Mouse (Mus musculus): Measurements from ENCODE around the gene Ehd4. TPM values are rescaled to one million over a fixed set of nuclear protein-coding genes. Genes with fewer than 3 reads are reported as not detected.

Ehd4 gene
- total and polyA plus RNA-seq, 2 experiments = 2.9 to 7.4 TPM

DNA sequence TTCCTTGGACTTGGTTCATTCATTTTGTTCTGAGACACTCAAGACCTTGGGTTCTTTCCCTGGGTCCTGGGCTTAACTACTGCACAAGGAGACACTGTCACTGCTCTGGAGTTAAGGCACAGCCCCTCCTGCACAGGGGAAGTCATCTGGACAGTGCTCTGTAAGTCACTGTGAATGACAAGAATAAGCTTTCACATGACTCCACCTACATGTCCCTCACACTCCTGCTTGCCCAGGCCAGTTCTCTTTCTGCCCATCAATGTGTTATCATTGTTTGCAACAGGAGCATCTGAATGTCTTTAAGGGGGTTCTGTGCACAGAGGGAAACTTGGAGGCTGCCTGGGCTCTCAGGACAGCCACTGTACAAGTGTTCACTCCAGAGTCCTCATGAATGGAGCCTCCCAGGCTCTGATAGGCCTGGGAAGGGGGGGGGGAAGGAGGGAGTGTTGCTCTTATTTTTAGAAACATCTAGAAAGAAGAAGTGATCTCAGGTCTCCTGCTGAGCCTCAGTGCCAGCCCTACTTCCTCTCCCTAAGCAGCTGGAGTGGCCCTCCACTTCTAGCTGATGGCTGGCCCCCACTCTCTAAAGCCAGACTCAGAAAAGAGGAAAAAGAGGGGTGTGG is 19.8 kb downstream of the Ehd4 start:
- Histone ChIP-seq H3K79me2 (ENCODE audit: control insufficient read depth, insufficient read depth, low read length) (no peaks in the 10 kb centered on the region), H3K4me1 (ENCODE audit: control insufficient read depth, insufficient read depth, low read length) (peaks cover 4% of the 10 kb centered on the region; the same call in 1 of the 2 replicates), H3K27me3 (ENCODE audit: control insufficient read depth, insufficient read depth, low read length) (no peaks in the 10 kb centered on the region), H3K4me3 (ENCODE audit: insufficient read depth, low read depth, low read length) (no peak overlapping the region), H3K36me3 (ENCODE audit: control insufficient read depth, insufficient read depth, low read length) (no peaks in the 10 kb centered on the region), H3K27ac (replicated peaks; ENCODE audit: insufficient read depth, low read depth, low read length) (no peak overlapping the region), H3K9ac (ENCODE audit: low read depth, low read length) (no peak overlapping the region)
- no peak for DNase-seq (ENCODE audit: extremely low read depth, low read depth, low spot score)
- TF ChIP-seq CTCF (IDR thresholded peaks at IDR 0.05; ENCODE audit: low read depth, low read length) (no peak), POLR2A (IDR thresholded peaks at IDR 0.05; ENCODE audit: extremely low read depth, insufficient read depth, low read length) (no peak)

GRCm38 (mm10) chr2:120131881-120132280 is 22.5 kb downstream of the Ehd4 start:
- WGBS = 84% methylated on average over 1 of the region's 1 CpGs
- Histone ChIP-seq H3K79me2 (ENCODE audit: control insufficient read depth, insufficient read depth, low read length) (no peaks in the 10 kb centered on the region), H3K9ac (ENCODE audit: low read depth, low read length) (no peak overlapping the region), H3K4me3 (ENCODE audit: insufficient read depth, low read depth, low read length) (no peak overlapping the region), H3K27me3 (ENCODE audit: control insufficient read depth, insufficient read depth, low read length) (no peaks in the 10 kb centered on the region), H3K27ac (replicated peaks; ENCODE audit: insufficient read depth, low read depth, low read length) (no peak overlapping the region), H3K36me3 (ENCODE audit: control insufficient read depth, insufficient read depth, low read length) (no peaks in the 10 kb centered on the region), H3K4me1 (ENCODE audit: control insufficient read depth, insufficient read depth, low read length) (peaks cover 4% of the 10 kb centered on the region; the same call in 1 of the 2 replicates)
- no peak for TF ChIP-seq CTCF (IDR thresholded peaks at IDR 0.05; ENCODE audit: low read depth, low read length)
- no peak for TF ChIP-seq POLR2A (IDR thresholded peaks at IDR 0.05; ENCODE audit: extremely low read depth, insufficient read depth, low read length)
- no peak for DNase-seq (ENCODE audit: extremely low read depth, low read depth, low spot score)

- Histone ChIP-seq H3K79me2 (ENCODE audit: control insufficient read depth, insufficient read depth, low read length) (no peaks in the 10 kb centered on the region), H3K4me3 (ENCODE audit: insufficient read depth, low read depth, low read length) (no peak overlapping the region), H3K36me3 (ENCODE audit: control insufficient read depth, insufficient read depth, low read length) (no peaks in the 10 kb centered on the region), H3K9ac (ENCODE audit: low read depth, low read length) (no peak overlapping the region), H3K4me1 (ENCODE audit: control insufficient read depth, insufficient read depth, low read length) (peaks cover 4% of the 10 kb centered on the region; the same call in 1 of the 2 replicates), H3K27ac (replicated peaks; ENCODE audit: insufficient read depth, low read depth, low read length) (0 out of 2 replicates have a peak overlapping the region, but pooled peaks have one; percentile 38), H3K27me3 (ENCODE audit: control insufficient read depth, insufficient read depth, low read length) (no peaks in the 10 kb centered on the region)
- no peak for DNase-seq (ENCODE audit: extremely low read depth, low read depth, low spot score)
- TF ChIP-seq POLR2A (IDR thresholded peaks at IDR 0.05; ENCODE audit: extremely low read depth, insufficient read depth, low read length) (no peak), CTCF (IDR thresholded peaks at IDR 0.05; ENCODE audit: low read depth, low read length) (no peak)
- WGBS = 67% methylated on average over 8 of the region's 8 CpGs
These were observed 25.0 kb downstream of the Ehd4 start for GRCm38 (mm10) chr2:120129252-120129908.

GRCm38 (mm10) chr2:120128611-120129051 is 25.8 kb downstream of the Ehd4 start:
- WGBS = 87% methylated on average over 1 of the region's 1 CpGs
- peaks cover 4% of the 10 kb centered on the region; the same call in 1 of the 2 replicates for H3K4me1 ChIP-seq (ENCODE audit: control insufficient read depth, insufficient read depth, low read length)
- no peaks in the 10 kb centered on the region for H3K27me3 ChIP-seq (ENCODE audit: control insufficient read depth, insufficient read depth, low read length)
- no peak overlapping the region for H3K4me3 ChIP-seq (ENCODE audit: insufficient read depth, low read depth, low read length)
- TF ChIP-seq CTCF (IDR thresholded peaks at IDR 0.05; ENCODE audit: low read depth, low read length) (no peak), POLR2A (IDR thresholded peaks at IDR 0.05; ENCODE audit: extremely low read depth, insufficient read depth, low read length) (no peak)
- peak; percentile 21 for DNase-seq (ENCODE audit: extremely low read depth, low read depth, low spot score)
- peak overlapping the region; percentile 38; the same call in 1 of the 2 replicates for H3K27ac ChIP-seq (replicated peaks; ENCODE audit: insufficient read depth, low read depth, low read length)
- no peaks in the 10 kb centered on the region for H3K36me3 ChIP-seq (ENCODE audit: control insufficient read depth, insufficient read depth, low read length)
- no peak overlapping the region for H3K9ac ChIP-seq (ENCODE audit: low read depth, low read length)
- H3K79me2 ChIP-seq (ENCODE audit: control insufficient read depth, insufficient read depth, low read length) = no peaks in the 10 kb centered on the region

- H3K4me1 ChIP-seq (ENCODE audit: control insufficient read depth, insufficient read depth, low read length) = peaks cover 4% of the 10 kb centered on the region; the same call in 1 of the 2 replicates
- H3K4me3 ChIP-seq (ENCODE audit: insufficient read depth, low read depth, low read length) = no peak overlapping the region
- H3K27ac ChIP-seq (replicated peaks; ENCODE audit: insufficient read depth, low read depth, low read length) = no peak overlapping the region
- no peaks in the 10 kb centered on the region for H3K27me3 ChIP-seq (ENCODE audit: control insufficient read depth, insufficient read depth, low read length)
- no peak overlapping the region for H3K9ac ChIP-seq (ENCODE audit: low read depth, low read length)
- no peaks in the 10 kb centered on the region for H3K79me2 ChIP-seq (ENCODE audit: control insufficient read depth, insufficient read depth, low read length)
- no peak for DNase-seq (ENCODE audit: extremely low read depth, low read depth, low spot score)
- TF ChIP-seq CTCF (IDR thresholded peaks at IDR 0.05; ENCODE audit: low read depth, low read length) = no peak
- TF ChIP-seq POLR2A (IDR thresholded peaks at IDR 0.05; ENCODE audit: extremely low read depth, insufficient read depth, low read length) = no peak
- H3K36me3 ChIP-seq (ENCODE audit: control insufficient read depth, insufficient read depth, low read length) = no peaks in the 10 kb centered on the region
These were observed 26.4 kb downstream of the Ehd4 start for GRCm38 (mm10) chr2:120128011-120128410.

DNA sequence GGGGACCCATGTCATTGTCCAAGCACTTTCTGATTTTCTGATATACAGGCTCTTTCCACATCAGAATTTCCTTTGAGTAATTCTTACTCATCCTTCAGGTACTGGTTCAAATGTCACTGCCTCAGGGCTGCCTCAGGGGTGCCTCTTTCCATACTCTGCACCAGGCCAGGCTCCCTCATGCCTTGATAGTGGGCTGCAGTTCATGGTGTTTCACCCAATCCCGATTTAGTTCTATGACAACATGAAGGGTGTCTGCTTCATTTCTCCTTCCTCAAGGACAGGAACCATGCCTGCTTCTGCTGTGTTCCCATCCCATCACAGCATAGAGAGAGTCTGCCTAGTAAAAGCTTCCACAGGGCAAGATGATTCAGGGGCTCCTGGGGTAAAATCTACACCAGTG is 27.5 kb downstream of the Ehd4 start:
- Histone ChIP-seq H3K4me1 (ENCODE audit: control insufficient read depth, insufficient read depth, low read length) (peaks cover 4% of the 10 kb centered on the region; the same call in 1 of the 2 replicates), H3K9ac (ENCODE audit: low read depth, low read length) (no peak overlapping the region), H3K27me3 (ENCODE audit: control insufficient read depth, insufficient read depth, low read length) (no peaks in the 10 kb centered on the region), H3K27ac (replicated peaks; ENCODE audit: insufficient read depth, low read depth, low read length) (no peak overlapping the region), H3K4me3 (ENCODE audit: insufficient read depth, low read depth, low read length) (no peak overlapping the region), H3K36me3 (ENCODE audit: control insufficient read depth, insufficient read depth, low read length) (no peaks in the 10 kb centered on the region), H3K79me2 (ENCODE audit: control insufficient read depth, insufficient read depth, low read length) (no peaks in the 10 kb centered on the region)
- TF ChIP-seq POLR2A (IDR thresholded peaks at IDR 0.05; ENCODE audit: extremely low read depth, insufficient read depth, low read length) (no peak), CTCF (IDR thresholded peaks at IDR 0.05; ENCODE audit: low read depth, low read length) (no peak)
- DNase-seq (ENCODE audit: extremely low read depth, low read depth, low spot score) = no peak
- 82% methylated on average over 1 of the region's 1 CpGs for WGBS

Measured in liver, adult 2 months (tissue).